Mouse (Mus musculus): Measurements from ENCODE around the gene Atp6v1e1.

Atp6v1e1 gene

DNA sequence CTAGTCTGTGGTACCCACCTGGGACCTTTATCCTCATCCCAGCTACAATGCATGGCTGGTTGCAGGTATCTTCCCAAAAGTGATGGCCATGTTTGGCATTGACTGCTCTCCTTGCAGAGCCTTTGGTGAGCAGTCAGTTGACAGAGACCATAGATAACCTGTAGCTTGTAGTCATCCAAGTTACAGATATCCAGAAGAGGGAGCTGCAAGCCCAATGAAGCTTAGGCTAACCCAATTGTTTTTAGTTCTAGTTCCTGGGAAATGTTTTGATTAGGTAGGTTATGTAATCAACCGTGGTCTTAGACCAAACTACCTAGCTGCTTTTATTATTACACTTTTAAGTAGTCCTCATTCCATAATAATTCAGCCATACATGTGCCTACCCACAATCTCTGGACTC, 51.2 kb downstream of the Atp6v1e1 start:
- no peak for DNase-seq (ENCODE audit: low read depth, low spot score)

GRCm38 (mm10) chr6:120769972-120770371, 52.6 kb downstream of the Atp6v1e1 start:
- no peak for DNase-seq (ENCODE audit: low read depth, low spot score)

GRCm38 (mm10) chr6:120761151-120761550, 61.4 kb downstream of the Atp6v1e1 start:
- no peak for DNase-seq (ENCODE audit: low read depth, low spot score)

- DNase-seq (ENCODE audit: low read depth, low spot score) = no peak
Measured at GRCm38 (mm10) chr6:120746416-120746815, 76.2 kb downstream of the Atp6v1e1 start.
